Mouse (Mus musculus) forebrain, embryonic 11.5 days (tissue): Measurements from ENCODE around the gene Sec24a. TPM values are rescaled to one million over a fixed set of nuclear protein-coding genes. Genes with fewer than 3 reads are reported as not detected.
A peak's percentile ranks its signal among the peaks of the same experiment; 100 is the strongest.

Source experiments
- ATAC-seq: fragments of 200-750 bp; cut with Nextera tagmentation; replicated peaks from 2 replicates; pipeline ENCODE4 v1.8.0; 2017; ENCODE audit warnings: moderate TSS enrichment; ENCODE audit not compliant: low FRiP score
- DNase-seq: peaks from one replicate; pipeline ENCODE4 v3.0.0-alpha.2; 2017; ENCODE audit warnings: low spot score
- H3K27ac ChIP-seq: fragments of 300-500 bp; sonication (generic); 2 replicates; pipeline ENCODE4 v1.5.1; 2014; ENCODE audit warnings: low read depth, low read length
- H3K27me3 ChIP-seq: fragments of 300-500 bp; sonication (generic); 2 replicates; pipeline ENCODE4 v1.6.1; 2014; ENCODE audit warnings: mild to moderate bottlenecking, low read length, mixed read lengths; ENCODE audit not compliant: control insufficient read depth, insufficient read depth
- H3K36me3 ChIP-seq: fragments of 300-500 bp; sonication (generic); 2 replicates; pipeline ENCODE4 v1.6.1; 2014; ENCODE audit warnings: mild to moderate bottlenecking, low read length, moderate library complexity, mixed read lengths; ENCODE audit not compliant: control insufficient read depth, insufficient read depth
- H3K4me1 ChIP-seq: fragments of 300-500 bp; sonication (generic); replicated peaks from 2 replicates; pipeline ENCODE4 v1.6.1; 2014; ENCODE audit warnings: low read length, mixed read lengths; ENCODE audit not compliant: control insufficient read depth, insufficient read depth
- H3K4me2 ChIP-seq: fragments of 300-500 bp; sonication (generic); 2 replicates; pipeline ENCODE4 v1.6.1; 2014; ENCODE audit warnings: low read depth, mild to moderate bottlenecking, low read length, moderate library complexity, mixed read lengths; ENCODE audit not compliant: severe bottlenecking
- H3K4me3 ChIP-seq: fragments of 300-500 bp; sonication (generic); 2 replicates; pipeline ENCODE4 v1.5.1; 2014; ENCODE audit warnings: low read depth, low read length
- H3K9ac ChIP-seq: fragments of 300-500 bp; sonication (generic); 2 replicates; pipeline ENCODE4 v1.6.1; 2014; ENCODE audit warnings: low read length
- H3K9me3 ChIP-seq: fragments of 300-500 bp; sonication (generic); 2 replicates; pipeline ENCODE4 v1.6.1; 2016; ENCODE audit warnings: low read length, mixed read lengths; ENCODE audit not compliant: control insufficient read depth
- WGBS: fragments of 180-500 bp; shearing (Covaris S2); extraction: QIAGEN DNeasy Blood & Tissue Kit; methylation state at CpG from one replicate; pipeline ENCODE4 v1.1.7; 2014; 5-methylcytosine and 5-hydroxymethylcytosine counted together
- polyA plus RNA-seq: library from polyadenylated mRNA; unstranded; fragments of >200 nt; fragmentation: Nextera tagmentation; extraction: Ambion mirVana; gene quantifications from 2 replicates; pipeline ENCODE4 v1.2.1, GENCODE M21; 2014

Gene Sec24a
- polyA plus RNA-seq: 15.2 and 18.5 TPM in 2 replicates

- peak; percentile 82 for ATAC-seq
- Histone ChIP-seq H3K9ac (peak within 1 kb of the TSS; percentile 75), H3K9me3 (no peaks in the 10 kb centered on the region), H3K4me3 (peak within 1 kb of the TSS; percentile 86), H3K4me1 (peaks cover 2% of the 10 kb centered on the region; the same call in 1 of the 2 replicates), H3K27me3 (no peaks in the 10 kb centered on the region), H3K27ac (no peak within 1 kb of the TSS), H3K36me3 (no peaks in the 10 kb centered on the region), H3K4me2 (peak within 1 kb of the TSS; percentile 92)
- 2% methylated on average over 30 of the region's 30 CpGs for WGBS
- DNase-seq: peak; percentile 90
Measured at GRCm38 (mm10) chr11:51763213-51763907, at the start of gene Sec24a, which contains the start of gene Sar1b. Sec24a (minus strand) TSS chr11:51763634. Sar1b (plus strand) TSS chr11:51763687.

- Histone ChIP-seq H3K4me1 (no peaks in the 10 kb centered on the region), H3K4me2 (no peak overlapping the region), H3K27ac (no peak overlapping the region), H3K4me3 (no peak overlapping the region), H3K9ac (no peak overlapping the region), H3K9me3 (no peaks in the 10 kb centered on the region; the same call in 1 of the 2 replicates), H3K27me3 (no peaks in the 10 kb centered on the region), H3K36me3 (no peaks in the 10 kb centered on the region)
- DNase-seq (no peak), ATAC-seq (no peak)
- 91% methylated on average over 8 of the region's 8 CpGs for WGBS
Measured at GRCm38 (mm10) chr11:51812022-51812546, 48.6 kb upstream of the Sec24a start.

GRCm38 (mm10) chr11:51811230-51811629, 47.8 kb upstream of the Sec24a start:
- no peak overlapping the region for H3K4me2 ChIP-seq
- H3K27ac ChIP-seq: no peak overlapping the region
- H3K9ac ChIP-seq: no peak overlapping the region
- no peaks in the 10 kb centered on the region for H3K36me3 ChIP-seq
- no peaks in the 10 kb centered on the region; the same call in 1 of the 2 replicates for H3K9me3 ChIP-seq
- WGBS: 85% methylated on average over 4 of the region's 4 CpGs
- H3K4me3 ChIP-seq: no peak overlapping the region
- no peaks in the 10 kb centered on the region for H3K4me1 ChIP-seq
- H3K27me3 ChIP-seq: no peaks in the 10 kb centered on the region
- DNase-seq (no peak), ATAC-seq (no peak)

GRCm38 (mm10) chr11:51809632-51810224, 46.3 kb upstream of the Sec24a start:
- no peak overlapping the region for H3K4me3 ChIP-seq
- no peaks in the 10 kb centered on the region; the same call in 1 of the 2 replicates for H3K9me3 ChIP-seq
- H3K36me3 ChIP-seq: no peaks in the 10 kb centered on the region
- 66% methylated on average over 6 of the region's 6 CpGs for WGBS
- DNase-seq: no peak
- no peak for ATAC-seq
- no peaks in the 10 kb centered on the region; the same call in 1 of the 2 replicates for H3K4me1 ChIP-seq
- H3K27me3 ChIP-seq: no peaks in the 10 kb centered on the region
- no peak overlapping the region for H3K4me2 ChIP-seq
- no peak overlapping the region for H3K27ac ChIP-seq
- no peak overlapping the region for H3K9ac ChIP-seq

- Histone ChIP-seq H3K9ac (no peak overlapping the region), H3K4me3 (no peak overlapping the region), H3K27me3 (no peaks in the 10 kb centered on the region), H3K36me3 (no peaks in the 10 kb centered on the region), H3K4me1 (no peaks in the 10 kb centered on the region; the same call in 1 of the 2 replicates), H3K27ac (no peak overlapping the region), H3K4me2 (no peak overlapping the region), H3K9me3 (no peaks in the 10 kb centered on the region; the same call in 1 of the 2 replicates)
- WGBS: 59% methylated on average over 13 of the region's 13 CpGs
- ATAC-seq: no peak
- DNase-seq: no peak
Measured at GRCm38 (mm10) chr11:51807108-51807879, 43.9 kb upstream of the Sec24a start.

- DNase-seq (peak; percentile 72), ATAC-seq (peak; percentile 77)
- Histone ChIP-seq H3K9me3 (no peaks in the 10 kb centered on the region), H3K9ac (peak overlapping the region; percentile 52), H3K4me2 (peak overlapping the region; percentile 64), H3K4me1 (no peaks in the 10 kb centered on the region; the same call in 1 of the 2 replicates), H3K4me3 (peak overlapping the region; percentile 43), H3K27me3 (no peaks in the 10 kb centered on the region), H3K27ac (no peak overlapping the region), H3K36me3 (no peaks in the 10 kb centered on the region)
- 17% methylated on average over 17 of the region's 17 CpGs for WGBS
Measured at GRCm38 (mm10) chr11:51805221-51805981, 42.0 kb upstream of the Sec24a start.

GRCm38 (mm10) chr11:51800634-51801325, 37.3 kb upstream of the Sec24a start:
- Histone ChIP-seq H3K9ac (no peak overlapping the region), H3K4me3 (no peak overlapping the region), H3K4me1 (no peaks in the 10 kb centered on the region; the same call in 1 of the 2 replicates), H3K27me3 (no peaks in the 10 kb centered on the region), H3K36me3 (no peaks in the 10 kb centered on the region), H3K9me3 (no peaks in the 10 kb centered on the region), H3K4me2 (no peak overlapping the region), H3K27ac (no peak overlapping the region)
- WGBS: 39% methylated on average over 7 of the region's 8 CpGs
- DNase-seq (no peak), ATAC-seq (no peak)
